Mouse (Mus musculus) lung, embryonic 14.5 days (tissue): Measurements from ENCODE around the gene Ttll12. TPM values are rescaled to one million over a fixed set of nuclear protein-coding genes. Genes with fewer than 3 reads are reported as not detected.

Experiments used
- ATAC-seq: fragments of 200-750 bp; cut with Nextera tagmentation; 2 replicates; pipeline ENCODE4 v1.8.0; 2017; ENCODE audit warnings: mild to moderate bottlenecking, moderate TSS enrichment, moderate library complexity; ENCODE audit not compliant: insufficient read depth
- DNase-seq: peaks from one replicate; pipeline ENCODE4 v3.0.0-alpha.2; 2015
- H3K27ac ChIP-seq: fragments of 300-500 bp; sonication (generic); 2 replicates; pipeline ENCODE4 v1.5.1; 2014; ENCODE audit warnings: low read depth, mild to moderate bottlenecking, moderate library complexity
- H3K27me3 ChIP-seq: fragments of 300-500 bp; sonication (generic); 2 replicates; pipeline ENCODE4 v1.6.1; 2014; ENCODE audit warnings: low read length, control low read depth; ENCODE audit not compliant: insufficient read depth
- H3K36me3 ChIP-seq: fragments of 300-500 bp; sonication (generic); 2 replicates; pipeline ENCODE4 v1.6.1; 2014; ENCODE audit warnings: control low read depth; ENCODE audit not compliant: insufficient read depth
- H3K4me1 ChIP-seq: fragments of 300-500 bp; sonication (generic); 2 replicates; pipeline ENCODE4 v1.6.1; 2014; ENCODE audit warnings: antibody characterized with exemption, control low read depth; ENCODE audit not compliant: insufficient read depth
- H3K4me2 ChIP-seq: fragments of 300-500 bp; sonication (generic); 2 replicates; pipeline ENCODE4 v1.6.1; 2014; ENCODE audit warnings: mild to moderate bottlenecking
- H3K4me3 ChIP-seq: fragments of 300-500 bp; sonication (generic); 2 replicates; pipeline ENCODE4 v1.5.1; 2014; ENCODE audit warnings: low read depth, low read length
- H3K9ac ChIP-seq: fragments of 300-500 bp; sonication (generic); 2 replicates; pipeline ENCODE4 v1.6.1; 2014
- H3K9me3 ChIP-seq: fragments of 300-500 bp; sonication (generic); 2 replicates; pipeline ENCODE4 v1.6.1; 2016; ENCODE audit warnings: low read depth, low read length, control low read depth
- CTCF ChIP-seq: IDR thresholded peaks from 2 replicates; pipeline ENCODE4 v1.5.1; 2016; ENCODE audit warnings: antibody characterized with exemption, low read depth
- WGBS: fragments of 180-500 bp; shearing (Covaris S2); extraction: QIAGEN DNeasy Blood & Tissue Kit; methylation state at CpG from one replicate; pipeline ENCODE4 v1.1.7; 2014; 5-methylcytosine and 5-hydroxymethylcytosine counted together
- polyA plus RNA-seq: library from polyadenylated mRNA; unstranded; fragments of >200 nt; fragmentation: Nextera tagmentation; extraction: Ambion mirVana; gene quantifications from 2 replicates; pipeline ENCODE4 v1.2.1, GENCODE M21; 2014

Ttll12 gene
- polyA plus RNA-seq, 1 experiment from 2014 or later: 43.5 TPM

DNA sequence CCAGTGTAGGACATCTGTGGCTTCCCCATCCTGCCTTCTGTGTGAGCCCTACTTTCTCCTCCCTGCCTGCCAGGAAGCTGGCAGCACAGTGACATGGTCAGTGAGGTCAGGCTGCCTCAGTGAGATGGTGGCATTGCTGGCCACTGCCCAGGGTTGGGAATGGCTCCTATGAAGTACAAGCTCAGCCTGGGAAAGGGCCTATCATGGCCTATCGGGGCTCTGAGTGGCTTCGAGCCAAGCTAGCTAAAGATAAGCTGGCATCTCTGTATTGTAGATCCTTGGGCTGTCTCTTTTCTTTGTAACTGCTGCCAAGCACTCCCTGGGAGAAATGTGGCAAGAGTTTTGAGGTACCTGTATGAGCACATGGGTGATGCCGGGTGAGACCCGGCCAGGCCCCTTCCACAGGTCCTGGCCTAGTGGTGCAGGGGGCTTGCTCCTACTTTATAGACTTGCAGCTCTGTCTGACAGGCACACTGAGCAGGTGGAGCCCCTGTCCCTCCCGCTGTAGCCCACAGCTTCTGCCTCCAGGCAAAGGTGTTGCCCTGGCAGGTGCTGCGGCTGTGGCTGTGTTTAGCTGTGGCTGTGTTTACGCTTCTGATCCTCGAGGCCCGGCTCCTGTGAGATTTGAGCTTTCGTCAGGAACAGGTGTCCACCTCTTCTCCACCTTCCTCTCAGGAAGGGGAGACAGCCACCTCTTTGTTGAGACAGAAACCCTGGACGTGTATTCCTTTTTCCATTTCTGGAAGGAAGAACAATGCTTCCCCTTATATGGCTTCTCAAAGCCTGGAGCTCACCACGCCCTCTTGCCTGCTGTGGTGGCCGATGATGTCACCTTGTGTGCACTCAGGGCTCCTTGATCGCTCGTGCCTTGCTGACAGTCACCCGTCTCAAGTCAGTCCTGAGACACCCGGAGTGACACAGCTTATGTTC lies 59.7 kb downstream of the Ttll12 start:
- Histone ChIP-seq H3K36me3 (no peaks in the 10 kb centered on the region), H3K4me1 (peaks cover 3% of the 10 kb centered on the region; the same call in 1 of the 2 replicates), H3K9me3 (no peaks in the 10 kb centered on the region), H3K4me3 (no peak overlapping the region), H3K4me2 (no peak overlapping the region), H3K27me3 (no peaks in the 10 kb centered on the region), H3K27ac (peak overlapping the region; percentile 81), H3K9ac (no peak overlapping the region)
- TF ChIP-seq CTCF: no peak
- 53% methylated on average over 17 of the region's 17 CpGs for WGBS
- peak; percentile 76 for DNase-seq
- no peak; the same call in 1 of the 2 replicates for ATAC-seq

- Histone ChIP-seq H3K9me3 (no peaks in the 10 kb centered on the region), H3K9ac (no peak overlapping the region), H3K4me2 (no peak overlapping the region), H3K4me3 (no peak overlapping the region), H3K27me3 (peaks cover 4% of the 10 kb centered on the region), H3K27ac (no peak overlapping the region), H3K4me1 (peaks cover 3% of the 10 kb centered on the region), H3K36me3 (no peaks in the 10 kb centered on the region)
- no peak for DNase-seq
- no peak for ATAC-seq
- 67% methylated on average over 7 of the region's 7 CpGs for WGBS
- no peak for TF ChIP-seq CTCF
Observed at GRCm38 (mm10) chr15:83532606-83533005, 62.4 kb downstream of the Ttll12 start.

- H3K27ac ChIP-seq: no peak overlapping the region
- peaks cover 10% of the 10 kb centered on the region for H3K27me3 ChIP-seq
- no peak overlapping the region for H3K4me3 ChIP-seq
- ATAC-seq (no peak), DNase-seq (no peak)
- no peaks in the 10 kb centered on the region for H3K36me3 ChIP-seq
- H3K9ac ChIP-seq: no peak overlapping the region
- no peaks in the 10 kb centered on the region for H3K9me3 ChIP-seq
- H3K4me2 ChIP-seq: no peak overlapping the region
- peaks cover 3% of the 10 kb centered on the region for H3K4me1 ChIP-seq
- peak; percentile 55 for TF ChIP-seq CTCF
- 80% methylated on average over 5 of the region's 5 CpGs for WGBS
Observed at GRCm38 (mm10) chr15:83531961-83532469, 62.9 kb downstream of the Ttll12 start.

GRCm38 (mm10) chr15:83530688-83531087 lies 64.3 kb downstream of the Ttll12 start:
- H3K9ac ChIP-seq: no peak overlapping the region

GRCm38 (mm10) chr15:83530233-83530632 lies 64.7 kb downstream of the Ttll12 start:
- Histone ChIP-seq H3K4me1 (peaks cover 3% of the 10 kb centered on the region), H3K27me3 (peaks cover 25% of the 10 kb centered on the region), H3K36me3 (no peaks in the 10 kb centered on the region), H3K9me3 (no peaks in the 10 kb centered on the region), H3K9ac (no peak overlapping the region), H3K4me3 (no peak overlapping the region), H3K27ac (peak overlapping the region; percentile 80), H3K4me2 (no peak overlapping the region)
- 56% methylated on average over 9 of the region's 9 CpGs for WGBS
- ATAC-seq (peak; percentile 22; the same call in 1 of the 2 replicates), DNase-seq (peak; percentile 61)
- TF ChIP-seq CTCF: no peak

More at GRCm38 (mm10) chr15:83530688-83531087, 64.3 kb downstream of the Ttll12 start:
- no peaks in the 10 kb centered on the region for H3K9me3 ChIP-seq
- H3K4me3 ChIP-seq: no peak overlapping the region
- peak overlapping the region; percentile 80 for H3K27ac ChIP-seq
- H3K36me3 ChIP-seq: no peaks in the 10 kb centered on the region
- peaks cover 3% of the 10 kb centered on the region for H3K4me1 ChIP-seq
- H3K4me2 ChIP-seq: no peak overlapping the region
- TF ChIP-seq CTCF: no peak
- 55% methylated on average over 6 of the region's 6 CpGs for WGBS
- peaks cover 22% of the 10 kb centered on the region for H3K27me3 ChIP-seq
- ATAC-seq (no peak), DNase-seq (no peak)

- TF ChIP-seq CTCF: no peak
- 64% methylated on average over 5 of the region's 5 CpGs for WGBS
- ATAC-seq (no peak), DNase-seq (peak; percentile 46)
- Histone ChIP-seq H3K4me3 (no peak overlapping the region), H3K36me3 (no peaks in the 10 kb centered on the region), H3K4me1 (peaks cover 3% of the 10 kb centered on the region), H3K27me3 (peaks cover 25% of the 10 kb centered on the region), H3K4me2 (no peak overlapping the region), H3K27ac (peak overlapping the region; percentile 16; the same call in 1 of the 2 replicates), H3K9ac (no peak overlapping the region), H3K9me3 (no peaks in the 10 kb centered on the region)
Observed at GRCm38 (mm10) chr15:83529765-83530164, 65.2 kb downstream of the Ttll12 start.

DNA sequence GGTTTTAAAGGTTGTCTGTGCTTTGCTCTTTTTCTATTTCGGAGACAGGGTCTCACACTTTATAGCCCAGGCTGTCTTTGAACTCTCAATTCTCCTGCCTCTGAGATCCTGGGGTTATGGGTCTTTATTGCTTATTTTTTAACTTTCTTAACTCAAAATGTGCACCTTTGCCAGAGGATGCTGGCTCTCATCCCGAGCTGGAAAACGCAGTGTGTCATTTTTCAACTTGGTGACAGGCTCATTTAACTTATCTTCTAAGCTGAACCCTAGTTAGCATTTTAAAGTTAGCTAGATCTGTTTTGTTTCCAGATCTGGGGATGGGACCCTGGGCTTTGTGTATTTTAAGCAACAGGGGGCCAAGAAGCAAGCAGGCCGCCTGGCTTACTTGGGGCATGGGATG lies 66.1 kb downstream of the Ttll12 start:
- Histone ChIP-seq H3K27me3 (peaks cover 25% of the 10 kb centered on the region), H3K27ac (no peak overlapping the region), H3K4me3 (no peak overlapping the region), H3K4me1 (peaks cover 3% of the 10 kb centered on the region), H3K9me3 (no peaks in the 10 kb centered on the region), H3K36me3 (no peaks in the 10 kb centered on the region), H3K9ac (no peak overlapping the region), H3K4me2 (no peak overlapping the region)
- TF ChIP-seq CTCF: no peak
- no peak for DNase-seq
- no peak for ATAC-seq
- 47% methylated on average over 4 of the region's 4 CpGs for WGBS
